Mouse (Mus musculus) myocyte (in vitro differentiated cells): ENCODE measurements around the gene Spocd1. TPM values are rescaled to one million over a fixed set of nuclear protein-coding genes. Genes with fewer than 3 reads are reported as not detected.

Experiments used
- H3K27me3 ChIP-seq: one replicate; pipeline ENCODE4 v1.6.1; 2011; ENCODE audit not compliant: control insufficient read depth, insufficient read depth, insufficient read length
- H3K36me3 ChIP-seq: one replicate; pipeline ENCODE4 v1.6.1; 2011; ENCODE audit not compliant: control insufficient read depth, insufficient read depth
- H3K4me2 ChIP-seq: one replicate; pipeline ENCODE4 v1.6.1; 2011; ENCODE audit warnings: low read depth, control low read depth
- H3K4me3 ChIP-seq: one replicate; pipeline ENCODE4 v1.5.1; 2011; ENCODE audit warnings: mild to moderate bottlenecking, control low read depth, moderate library complexity
- H3K79me2 ChIP-seq: one replicate; pipeline ENCODE4 v1.6.1; 2011; ENCODE audit not compliant: control insufficient read depth, insufficient read depth
- H3ac ChIP-seq: one replicate; pipeline ENCODE4 v1.6.1; 2011; ENCODE audit not compliant: control insufficient read depth, insufficient read length
- CEBPB ChIP-seq: IDR thresholded peaks from 2 replicates; pipeline ENCODE4 v1.6.1; 2011; ENCODE audit warnings: mild to moderate bottlenecking, moderate library complexity; ENCODE audit not compliant: poor library complexity, insufficient read depth, severe bottlenecking
- E2F4 ChIP-seq: IDR thresholded peaks from one replicate; pipeline ENCODE4 v1.6.1; 2011; ENCODE audit warnings: mild to moderate bottlenecking, control low read depth, moderate library complexity; ENCODE audit not compliant: insufficient read depth
- MAX ChIP-seq: IDR thresholded peaks from one replicate; pipeline ENCODE4 v1.6.1; 2011; ENCODE audit warnings: low read depth, mild to moderate bottlenecking, control low read depth
- MYOD1 ChIP-seq, 3 experiments: IDR thresholded peaks; one replicate each; pipeline ENCODE4 v1.6.1; 2011; ENCODE audit warnings: control low read depth in 2 of 3, low read depth in 2 of 3, mild to moderate bottlenecking in 2 of 3, moderate library complexity in 1 of 3; ENCODE audit not compliant: insufficient read length in 2 of 3, control insufficient read depth in 1 of 3
- MYOG ChIP-seq, 3 experiments: IDR thresholded peaks; one replicate each; pipeline ENCODE4 v1.6.1; 2011; ENCODE audit warnings: control low read depth in 2 of 3, low read depth in 2 of 3, mild to moderate bottlenecking in 2 of 3; ENCODE audit not compliant: insufficient read length in 2 of 3, control insufficient read depth in 1 of 3, insufficient read depth in 1 of 3
- POLR2A ChIP-seq: IDR thresholded peaks from one replicate; pipeline ENCODE4 v1.6.1; 2011; ENCODE audit warnings: low read depth, mild to moderate bottlenecking, control low read depth, moderate library complexity; ENCODE audit not compliant: insufficient read length
- POLR2AphosphoS2 ChIP-seq: IDR thresholded peaks from one replicate; pipeline ENCODE4 v1.6.1; 2011; ENCODE audit warnings: low read depth, control low read depth; ENCODE audit not compliant: insufficient read length
- REST ChIP-seq: IDR thresholded peaks from one replicate; pipeline ENCODE4 v1.6.1; 2011; ENCODE audit warnings: mild to moderate bottlenecking, control low read depth, moderate library complexity; ENCODE audit not compliant: insufficient read depth, insufficient read length
- SRF ChIP-seq: IDR thresholded peaks from one replicate; pipeline ENCODE4 v1.6.1; 2011; ENCODE audit warnings: low read depth; ENCODE audit not compliant: control insufficient read depth, insufficient read length
- TCF12 ChIP-seq: IDR thresholded peaks from one replicate; pipeline ENCODE4 v1.6.1; 2011; ENCODE audit warnings: mild to moderate bottlenecking, control low read depth; ENCODE audit not compliant: poor library complexity, insufficient read depth, severe bottlenecking
- TCF3 ChIP-seq: IDR thresholded peaks from one replicate; pipeline ENCODE4 v1.6.1; 2011; ENCODE audit warnings: low read depth, control low read depth; ENCODE audit not compliant: insufficient read length
- USF1 ChIP-seq: IDR thresholded peaks from one replicate; pipeline ENCODE4 v1.6.1; 2011; ENCODE audit warnings: low read depth, mild to moderate bottlenecking, control low read depth, moderate library complexity
- polyA plus RNA-seq: library from polyadenylated mRNA; unstranded; fragments of >200 nt; fragmentation: generic; extraction: Trizol; gene quantifications from one replicate; pipeline ENCODE4 v1.2.1, GENCODE M21; 2012; ENCODE audit warnings: missing spikeins

The Spocd1 gene
- polyA plus RNA-seq, result not detected

GRCm38 (mm10) chr4:129928949-129929348 is at the start of gene Spocd1:
Gene Spocd1, plus strand, starts transcription at chr4:129929249.
- TF ChIP-seq POLR2AphosphoS2, result no peak
- no peak for TF ChIP-seq REST
- no peak for TF ChIP-seq MYOG (IDR thresholded peaks at IDR 0.05; ENCODE audit: control insufficient read depth in 1 of 3, insufficient read depth in 1 of 3, insufficient read length in 2 of 3, low read depth in 2 of 3)
- no peak for TF ChIP-seq TCF3
- no peak for TF ChIP-seq TCF12
- no peak for TF ChIP-seq SRF
- no peak for TF ChIP-seq MYOD1 (IDR thresholded peaks at IDR 0.05; ENCODE audit: control insufficient read depth in 1 of 3, insufficient read length in 2 of 3, low read depth in 2 of 3)
- TF ChIP-seq CEBPB, result no peak
- TF ChIP-seq E2F4, result no peak
- no peak for TF ChIP-seq MAX
- TF ChIP-seq POLR2A, result no peak
- no peak for TF ChIP-seq USF1
- H3K4me3 ChIP-seq, result no peak within 1 kb of the TSS
- peak within 1 kb of the TSS; percentile 67 for H3K4me2 ChIP-seq
- no peaks in the 10 kb centered on the region for H3K79me2 ChIP-seq
- H3ac ChIP-seq, result no peak within 1 kb of the TSS
- H3K36me3 ChIP-seq, result no peaks in the 10 kb centered on the region
- no peaks in the 10 kb centered on the region for H3K27me3 ChIP-seq

- no peak for TF ChIP-seq POLR2A
These were observed 48.4 kb upstream of the Spocd1 start for GRCm38 (mm10) chr4:129880615-129881014.

GRCm38 (mm10) chr4:129881661-129882060 is 47.4 kb upstream of the Spocd1 start:
- no peak overlapping the region for H3K4me2 ChIP-seq
- no peaks in the 10 kb centered on the region for H3K79me2 ChIP-seq
- H3K36me3 ChIP-seq, result no peaks in the 10 kb centered on the region
- no peak overlapping the region for H3K4me3 ChIP-seq
- H3K27me3 ChIP-seq, result no peaks in the 10 kb centered on the region
- TF ChIP-seq REST (no peak), MAX (no peak), MYOD1 (IDR thresholded peaks at IDR 0.05; ENCODE audit: control insufficient read depth in 1 of 3, insufficient read length in 2 of 3, low read depth in 2 of 3) (no peak), E2F4 (no peak), CEBPB (no peak), TCF12 (no peak), MYOG (IDR thresholded peaks at IDR 0.05; ENCODE audit: control insufficient read depth in 1 of 3, insufficient read depth in 1 of 3, insufficient read length in 2 of 3, low read depth in 2 of 3) (no peak), USF1 (no peak), POLR2AphosphoS2 (no peak), TCF3 (no peak), SRF (no peak), POLR2A (no peak)
- H3ac ChIP-seq, result no peak overlapping the region

More at GRCm38 (mm10) chr4:129880615-129881014, 48.4 kb upstream of the Spocd1 start:
- Histone ChIP-seq H3K4me2 (no peak overlapping the region), H3K27me3 (no peaks in the 10 kb centered on the region), H3ac (no peak overlapping the region), H3K4me3 (no peak overlapping the region), H3K79me2 (no peaks in the 10 kb centered on the region), H3K36me3 (no peaks in the 10 kb centered on the region)

- no peak for TF ChIP-seq SRF
- TF ChIP-seq TCF3, result no peak
- no peak for TF ChIP-seq MYOD1 (IDR thresholded peaks at IDR 0.05; ENCODE audit: control insufficient read depth in 1 of 3, insufficient read length in 2 of 3, low read depth in 2 of 3)
- TF ChIP-seq POLR2A, result no peak
- no peak for TF ChIP-seq USF1
- no peak for TF ChIP-seq MYOG (IDR thresholded peaks at IDR 0.05; ENCODE audit: control insufficient read depth in 1 of 3, insufficient read depth in 1 of 3, insufficient read length in 2 of 3, low read depth in 2 of 3)
- no peak for TF ChIP-seq TCF12
- TF ChIP-seq MAX, result no peak
- TF ChIP-seq POLR2AphosphoS2, result no peak
- no peak for TF ChIP-seq CEBPB
- no peaks in the 10 kb centered on the region for H3K36me3 ChIP-seq
- H3K27me3 ChIP-seq, result no peaks in the 10 kb centered on the region
- no peak overlapping the region for H3ac ChIP-seq
- H3K4me3 ChIP-seq, result no peak overlapping the region
- H3K4me2 ChIP-seq, result no peak overlapping the region
- no peaks in the 10 kb centered on the region for H3K79me2 ChIP-seq
These were observed 46.3 kb upstream of the Spocd1 start for GRCm38 (mm10) chr4:129882555-129883293.
